Mouse (Mus musculus): ENCODE measurements around the gene Ror2. TPM values are rescaled to one million over a fixed set of nuclear protein-coding genes. Genes with fewer than 3 reads are reported as not detected.

Gene Ror2
- polyA plus RNA-seq, 1 experiment from 2014 or later, result 8.7 TPM

Other genes with a start within 250 kb of the Ror2 start
- 38.7 and 39.3 TPM in 2 replicates for gene Sptlc1, start 91.3 kb upstream of the Ror2 start, polyA plus RNA-seq (2014; fragmentation: Nextera tagmentation; extraction: Ambion mirVana)
- 20.2 and 21.0 TPM in 2 replicates for gene Msx2, start 186.9 kb upstream of the Ror2 start, polyA plus RNA-seq (2014; fragmentation: Nextera tagmentation; extraction: Ambion mirVana)